Mouse (Mus musculus) olfactory bulb, adult 2 months (tissue): ENCODE measurements around the gene Bsx.

Experiments used
- CTCF ChIP-seq: fragments of 200-500 bp; IDR thresholded peaks from 2 replicates; pipeline ENCODE4 v1.5.1; 2012; ENCODE audit warnings: low read depth, mild to moderate bottlenecking, low read length, moderate library complexity; ENCODE audit not compliant: insufficient read depth
- POLR2A ChIP-seq: fragments of 200-500 bp; IDR thresholded peaks from 2 replicates; pipeline ENCODE4 v1.6.1; 2012; ENCODE audit warnings: mild to moderate bottlenecking, low read depth, low read length, moderate library complexity; ENCODE audit not compliant: insufficient read depth

DNA sequence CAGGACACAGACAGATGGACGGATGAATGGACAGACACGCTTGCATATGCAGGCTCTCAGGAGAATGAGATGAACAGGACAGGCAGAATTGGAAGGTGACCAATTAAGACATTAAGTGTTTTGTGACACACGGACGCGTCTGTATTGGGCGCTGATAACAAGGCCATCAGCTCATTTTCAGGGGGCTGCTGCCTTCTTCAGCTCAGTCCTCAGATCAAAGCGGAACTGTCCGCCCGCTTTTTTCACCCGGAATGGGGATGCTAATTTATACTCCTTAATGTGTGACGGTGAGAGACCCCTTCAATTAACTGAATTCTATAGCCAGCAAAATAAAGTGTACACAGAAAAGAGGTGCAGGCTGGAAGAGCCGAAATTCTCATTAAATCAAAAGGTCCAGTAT lies 15.5 kb downstream of the Bsx start:
- TF ChIP-seq CTCF = no peak
- no peak for TF ChIP-seq POLR2A
